Mouse (Mus musculus) limb, embryonic 14.5 days (tissue): ENCODE results near the gene Pou2f1. TPM values are rescaled to one million over a fixed set of nuclear protein-coding genes. Genes with fewer than 3 reads are reported as not detected.

ENCODE experiments used
- ATAC-seq: fragments of 200-750 bp; cut with Nextera tagmentation; 2 replicates; pipeline ENCODE4 v1.8.0; 2017; ENCODE audit warnings: low read depth, moderate number of reproducible peaks, moderate TSS enrichment; ENCODE audit not compliant: low FRiP score
- DNase-seq: peaks from one replicate; pipeline ENCODE4 v3.0.0-alpha.2; 2015; ENCODE audit warnings: low spot score
- H3K27ac ChIP-seq: fragments of 300-500 bp; sonication (generic); replicated peaks from 2 replicates; pipeline ENCODE4 v1.5.1; 2014; ENCODE audit warnings: low read depth, mild to moderate bottlenecking, low read length, moderate library complexity, mixed read lengths
- H3K27me3 ChIP-seq: fragments of 300-500 bp; sonication (generic); 2 replicates; pipeline ENCODE4 v1.6.1; 2014; ENCODE audit warnings: low read length, mixed read lengths; ENCODE audit not compliant: control insufficient read depth, insufficient read depth
- H3K36me3 ChIP-seq: fragments of 300-500 bp; sonication (generic); 2 replicates; pipeline ENCODE4 v1.6.1; 2014; ENCODE audit warnings: mild to moderate bottlenecking, low read length, moderate library complexity, mixed read lengths; ENCODE audit not compliant: control insufficient read depth, insufficient read depth
- H3K4me1 ChIP-seq: fragments of 300-500 bp; sonication (generic); 2 replicates; pipeline ENCODE4 v1.6.1; 2014; ENCODE audit warnings: antibody characterized with exemption, low read length, mixed read lengths; ENCODE audit not compliant: control insufficient read depth, insufficient read depth
- H3K4me2 ChIP-seq: fragments of 300-500 bp; sonication (generic); replicated peaks from 2 replicates; pipeline ENCODE4 v1.6.1; 2014; ENCODE audit warnings: low read depth, mild to moderate bottlenecking, low read length, moderate library complexity; ENCODE audit not compliant: severe bottlenecking
- H3K4me3 ChIP-seq: fragments of 300-500 bp; sonication (generic); replicated peaks from 2 replicates; pipeline ENCODE4 v1.5.1; 2014; ENCODE audit warnings: low read length
- H3K9ac ChIP-seq: fragments of 300-500 bp; sonication (generic); 2 replicates; pipeline ENCODE4 v1.6.1; 2014; ENCODE audit warnings: mild to moderate bottlenecking, low read depth, low read length, moderate library complexity; ENCODE audit not compliant: severe bottlenecking
- H3K9me3 ChIP-seq: fragments of 300-500 bp; sonication (generic); 2 replicates; pipeline ENCODE4 v1.6.1; 2016; ENCODE audit warnings: low read length; ENCODE audit not compliant: control insufficient read depth
- POLR2A ChIP-seq: fragments of 200-500 bp; IDR thresholded peaks from 2 replicates; pipeline ENCODE4 v1.8.0; 2012; ENCODE audit warnings: inconsistent platforms, mild to moderate bottlenecking, moderate library complexity, borderline replicate concordance; ENCODE audit not compliant: insufficient read depth, insufficient read length; ENCODE audit errors: extremely low read depth
- WGBS: fragments of 180-500 bp; shearing (Covaris S2); extraction: QIAGEN DNeasy Blood & Tissue Kit; methylation state at CpG from one replicate; pipeline ENCODE4 v1.1.7; 2014; 5-methylcytosine and 5-hydroxymethylcytosine counted together
- polyA plus RNA-seq, 2 experiments: library from polyadenylated mRNA; depleted of rRNA in 1 of 2; stranded (reverse) in 1 of 2; unstranded in 1 of 2; fragments of >200 nt; fragmentation: Nextera tagmentation in 1 of 2; extraction: Ambion mirVana in 1 of 2; gene quantifications; 2 replicates each; pipeline versions ENCODE4 v1.2.1 to v1.2.3; 2012 to 2014

The Pou2f1 gene
- polyA plus RNA-seq, 2 experiments: 7.3 to 16.4 TPM

DNA sequence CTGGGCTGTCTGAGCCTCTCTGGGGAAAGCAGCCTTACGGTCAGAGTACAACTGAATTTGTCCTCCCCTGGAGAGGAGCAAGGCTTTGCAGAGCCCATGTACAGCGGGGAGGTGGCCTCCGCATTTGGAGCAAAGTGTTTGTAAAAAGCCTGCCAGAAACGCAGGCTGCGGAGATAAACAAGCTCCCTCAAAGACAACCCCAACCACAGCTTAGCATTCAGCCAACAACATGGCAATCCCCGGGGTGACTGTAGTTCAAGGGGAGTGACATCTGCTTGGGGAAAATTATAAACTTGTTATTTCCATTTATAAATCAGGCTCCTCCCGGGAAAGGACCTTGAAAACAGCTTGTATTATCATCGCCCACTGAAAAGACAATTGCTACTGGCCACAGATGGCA lies 164.9 kb downstream of the Pou2f1 start:
- no peak overlapping the region for H3K27ac ChIP-seq
- no peak overlapping the region for H3K9ac ChIP-seq
- DNase-seq: no peak
- H3K9me3 ChIP-seq: no peaks in the 10 kb centered on the region
- no peak for TF ChIP-seq POLR2A
- peaks cover 24% of the 10 kb centered on the region for H3K27me3 ChIP-seq
- H3K4me3 ChIP-seq: no peak overlapping the region
- ATAC-seq: no peak
- WGBS: 29% methylated on average over 8 of the region's 8 CpGs
- no peak overlapping the region for H3K4me2 ChIP-seq
- H3K36me3 ChIP-seq: no peaks in the 10 kb centered on the region
- H3K4me1 ChIP-seq: peaks cover 41% of the 10 kb centered on the region

GRCm38 (mm10) chr1:165836461-165836860 lies 166.0 kb downstream of the Pou2f1 start:
- TF ChIP-seq POLR2A: no peak
- Histone ChIP-seq H3K4me3 (no peak overlapping the region), H3K9me3 (no peaks in the 10 kb centered on the region), H3K27ac (no peak overlapping the region), H3K4me1 (peaks cover 41% of the 10 kb centered on the region), H3K4me2 (peak overlapping the region; percentile 26; the same call in 1 of the 2 replicates), H3K36me3 (no peaks in the 10 kb centered on the region), H3K9ac (no peak overlapping the region), H3K27me3 (peaks cover 17% of the 10 kb centered on the region)
- 12% methylated on average over 6 of the region's 6 CpGs for WGBS
- peak; percentile 75 for DNase-seq
- ATAC-seq: peak; percentile 58; the same call in 1 of the 2 replicates

DNA sequence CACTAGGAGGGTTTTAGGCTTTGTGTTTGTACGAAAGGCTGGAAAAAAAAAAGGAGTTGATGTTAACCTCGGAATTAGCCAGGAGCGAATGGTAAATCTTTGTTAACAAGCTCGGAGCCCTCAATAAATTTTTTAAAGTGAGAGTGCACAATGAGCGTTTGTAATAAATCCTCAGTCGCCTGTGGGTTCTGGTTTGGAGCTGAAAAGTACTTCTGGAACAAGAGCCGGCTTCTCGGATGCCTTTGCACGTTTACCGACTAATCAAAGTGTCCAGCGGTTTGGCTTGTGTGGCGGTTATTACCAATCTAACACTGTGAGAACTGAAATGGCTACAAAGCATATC lies 167.9 kb downstream of the Pou2f1 start:
- peaks cover 7% of the 10 kb centered on the region; the same call in 1 of the 2 replicates for H3K27me3 ChIP-seq
- peaks cover 33% of the 10 kb centered on the region for H3K4me1 ChIP-seq
- no peaks in the 10 kb centered on the region for H3K36me3 ChIP-seq
- 10% methylated on average over 12 of the region's 12 CpGs for WGBS
- TF ChIP-seq POLR2A: no peak
- no peak overlapping the region for H3K27ac ChIP-seq
- peak overlapping the region; percentile 35; the same call in 1 of the 2 replicates for H3K9ac ChIP-seq
- H3K9me3 ChIP-seq: no peaks in the 10 kb centered on the region
- H3K4me3 ChIP-seq: peak overlapping the region; percentile 18; the same call in 1 of the 2 replicates
- no peak for ATAC-seq
- peak overlapping the region; percentile 45 for H3K4me2 ChIP-seq
- peak; percentile 53 for DNase-seq

- H3K4me3 ChIP-seq: peak overlapping the region; percentile 18; the same call in 1 of the 2 replicates
- peaks cover 2% of the 10 kb centered on the region; the same call in 1 of the 2 replicates for H3K27me3 ChIP-seq
- no peak for ATAC-seq
- peak overlapping the region; percentile 45 for H3K4me2 ChIP-seq
- no peak overlapping the region for H3K27ac ChIP-seq
- peak overlapping the region; percentile 35; the same call in 1 of the 2 replicates for H3K9ac ChIP-seq
- H3K9me3 ChIP-seq: no peaks in the 10 kb centered on the region
- no peak for DNase-seq
- H3K36me3 ChIP-seq: no peaks in the 10 kb centered on the region
- WGBS: 14% methylated on average over 17 of the region's 17 CpGs
- H3K4me1 ChIP-seq: peaks cover 33% of the 10 kb centered on the region
- no peak for TF ChIP-seq POLR2A
These were observed 168.4 kb downstream of the Pou2f1 start for GRCm38 (mm10) chr1:165833910-165834632.

DNA sequence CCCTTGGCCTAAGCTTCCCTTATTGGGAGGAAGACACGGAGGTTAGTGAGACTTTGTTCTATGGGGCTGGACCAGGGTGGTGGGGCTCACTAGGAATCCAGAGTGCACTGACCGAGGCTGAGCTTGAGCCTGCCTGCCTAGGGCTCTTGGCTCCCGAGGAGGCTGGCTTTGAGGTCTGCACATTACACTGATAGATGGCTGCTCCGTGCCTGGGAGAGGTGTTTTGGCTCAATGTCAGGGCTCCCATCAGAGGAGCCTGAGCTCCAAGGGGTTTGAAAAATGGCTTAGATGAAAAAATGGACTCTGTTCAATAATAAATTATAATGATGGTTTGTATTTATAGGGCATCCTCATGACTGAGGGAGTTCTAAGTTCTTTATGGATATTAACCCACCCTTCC lies 169.2 kb downstream of the Pou2f1 start:
- no peak for ATAC-seq
- no peak for DNase-seq
- Histone ChIP-seq H3K9me3 (no peaks in the 10 kb centered on the region), H3K36me3 (no peaks in the 10 kb centered on the region), H3K4me2 (no peak overlapping the region), H3K27me3 (no peaks in the 10 kb centered on the region), H3K4me1 (peaks cover 33% of the 10 kb centered on the region), H3K4me3 (no peak overlapping the region), H3K9ac (no peak overlapping the region), H3K27ac (no peak overlapping the region)
- TF ChIP-seq POLR2A: no peak
- WGBS: 20% methylated on average over 4 of the region's 4 CpGs
